Mouse (Mus musculus): ENCODE results near the gene Gzmm.

Gene Gzmm

GRCm38 (mm10) chr10:79688720-79689119 lies at the start of gene Gzmm:
Gene Gzmm (plus strand): TSS chr10:79689020.
- DNase-seq (ENCODE audit: inconsistent age in 2 of 2, low spot score in 1 of 2): peak in 1 of 2 experiments; percentile 52

- DNase-seq (ENCODE audit: inconsistent age in 2 of 2, low spot score in 1 of 2): no peak
These were observed 43.1 kb upstream of the Gzmm start, which contains the start of gene Odf3l2 for GRCm38 (mm10) chr10:79645711-79646110. Gene Odf3l2 (minus strand): TSS chr10:79645738.

- peak; percentile 58 to 87 for DNase-seq (ENCODE audit: inconsistent age in 2 of 2, low spot score in 1 of 2)
These were observed 39.6 kb upstream of the Gzmm start for GRCm38 (mm10) chr10:79649070-79649751.

- no peak for DNase-seq (ENCODE audit: inconsistent age in 2 of 2, low spot score in 1 of 2)
These were observed 36.0 kb upstream of the Gzmm start for GRCm38 (mm10) chr10:79652789-79653188.

GRCm38 (mm10) chr10:79654946-79655395 lies 33.8 kb upstream of the Gzmm start:
- no peak for DNase-seq (ENCODE audit: inconsistent age in 2 of 2, low spot score in 1 of 2)

- no peak for DNase-seq (ENCODE audit: inconsistent age in 2 of 2, low spot score in 1 of 2)
These were observed 30.0 kb upstream of the Gzmm start for GRCm38 (mm10) chr10:79658829-79659228.

- no peak for DNase-seq (ENCODE audit: inconsistent age in 2 of 2, low spot score in 1 of 2)
These were observed 28.5 kb upstream of the Gzmm start for GRCm38 (mm10) chr10:79660298-79660697.

GRCm38 (mm10) chr10:79661861-79662260 lies 27.0 kb upstream of the Gzmm start:
- DNase-seq (ENCODE audit: inconsistent age in 2 of 2, low spot score in 1 of 2): no peak

GRCm38 (mm10) chr10:79664131-79664665 lies 24.6 kb upstream of the Gzmm start, which contains the start of gene Madcam1:
Gene Madcam1 (plus strand): TSS chr10:79664559.
- peak in 1 of 2 experiments; percentile 84 for DNase-seq (ENCODE audit: inconsistent age in 2 of 2, low spot score in 1 of 2)

GRCm38 (mm10) chr10:79665051-79665450 lies 23.8 kb upstream of the Gzmm start:
- no peak for DNase-seq (ENCODE audit: inconsistent age in 2 of 2, low spot score in 1 of 2)

GRCm38 (mm10) chr10:79666493-79666892 lies 22.3 kb upstream of the Gzmm start:
- DNase-seq (ENCODE audit: inconsistent age in 2 of 2, low spot score in 1 of 2): peak in 1 of 2 experiments; percentile 26

- DNase-seq (ENCODE audit: inconsistent age in 2 of 2, low spot score in 1 of 2): peak in 1 of 2 experiments; percentile 46
These were observed 20.7 kb upstream of the Gzmm start for GRCm38 (mm10) chr10:79668076-79668475.

- DNase-seq (ENCODE audit: inconsistent age in 2 of 2, low spot score in 1 of 2): peak; percentile 91 to 98
These were observed 19.8 kb upstream of the Gzmm start, which contains the start of gene Tpgs1 for GRCm38 (mm10) chr10:79668771-79669575. Gene Tpgs1 (plus strand): TSS chr10:79669369.

- DNase-seq (ENCODE audit: inconsistent age in 2 of 2, low spot score in 1 of 2): peak; percentile 80 to 91
These were observed 19.2 kb upstream of the Gzmm start for GRCm38 (mm10) chr10:79669576-79670057.

- peak in 1 of 2 experiments; percentile 58 for DNase-seq (ENCODE audit: inconsistent age in 2 of 2, low spot score in 1 of 2)
These were observed 18.5 kb upstream of the Gzmm start for GRCm38 (mm10) chr10:79670071-79670888.

GRCm38 (mm10) chr10:79671396-79672087 lies 17.3 kb upstream of the Gzmm start:
- peak in 1 of 2 experiments; percentile 18 for DNase-seq (ENCODE audit: inconsistent age in 2 of 2, low spot score in 1 of 2)

GRCm38 (mm10) chr10:79672088-79672455 lies 16.7 kb upstream of the Gzmm start:
- DNase-seq (ENCODE audit: inconsistent age in 2 of 2, low spot score in 1 of 2): peak in 1 of 2 experiments; percentile 26

- DNase-seq (ENCODE audit: inconsistent age in 2 of 2, low spot score in 1 of 2): peak in 1 of 2 experiments; percentile 26
These were observed 15.8 kb upstream of the Gzmm start for GRCm38 (mm10) chr10:79673054-79673453.

GRCm38 (mm10) chr10:79675346-79676035 lies 13.3 kb upstream of the Gzmm start:
- peak in 1 of 2 experiments; percentile 32 for DNase-seq (ENCODE audit: inconsistent age in 2 of 2, low spot score in 1 of 2)

Measured in adrenal gland, adult (tissue).